Mouse (Mus musculus) lung, adult 10 weeks (tissue): ENCODE data around the gene Txlna. TPM values are rescaled to one million over a fixed set of nuclear protein-coding genes. Genes with fewer than 3 reads are reported as not detected.

Experiments
- polyA plus RNA-seq: library from polyadenylated mRNA; stranded (reverse); fragments of 350-450 nt; fragmentation: Illumina TruSeq; extraction: RNeasy Lipid Tissue Mini Kit (QIAGEN cat#74804); gene quantifications from one replicate; pipeline ENCODE4 v1.2.3, GENCODE M21; 2014; ENCODE audit warnings: low read depth, low replicate concordance; ENCODE audit not compliant: insufficient read depth

Gene Txlna
- polyA plus RNA-seq, result 19.8 TPM

DNA sequence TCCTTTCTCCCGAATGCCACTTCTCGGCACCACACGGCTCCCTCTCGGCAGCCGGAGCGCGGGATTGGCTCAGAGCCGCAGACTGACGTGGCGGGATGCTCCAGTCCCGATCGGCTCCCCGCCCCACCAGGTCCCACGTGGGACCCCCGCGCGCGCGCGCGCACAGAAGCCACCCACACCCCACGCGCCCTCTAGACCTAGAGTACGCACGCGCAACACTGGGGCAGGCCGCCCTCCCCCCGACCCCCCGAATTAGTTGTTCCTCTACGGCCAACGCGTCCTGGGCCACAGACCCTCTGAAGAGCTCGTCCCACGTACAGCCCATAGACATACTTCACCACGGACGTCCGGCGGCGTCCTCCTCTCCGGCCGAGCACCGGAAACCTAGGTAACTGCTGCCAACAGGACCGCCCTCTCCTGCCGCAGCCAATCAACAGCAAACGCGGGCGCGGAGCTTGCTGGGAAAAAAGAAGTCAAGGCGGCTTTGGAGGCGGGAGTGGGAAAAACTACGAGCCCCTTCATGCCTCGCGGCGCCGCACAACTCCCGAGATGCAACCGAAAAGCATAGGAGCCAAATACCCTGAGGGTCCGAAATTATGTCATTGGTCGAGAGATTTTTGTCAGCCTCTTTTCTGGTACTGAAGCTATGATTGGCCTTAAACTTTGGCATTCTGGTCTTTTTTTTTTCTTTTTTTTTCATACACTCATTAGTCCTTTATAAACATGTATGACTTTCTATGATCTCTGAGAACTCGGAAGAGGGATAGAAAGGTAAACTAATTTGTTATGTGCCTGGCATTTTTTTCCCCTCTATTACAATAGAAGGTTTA is at the start of gene Txlna:
Txlna (minus strand) TSS at position 428 of the 830 bp plus-strand sequence.

DNA sequence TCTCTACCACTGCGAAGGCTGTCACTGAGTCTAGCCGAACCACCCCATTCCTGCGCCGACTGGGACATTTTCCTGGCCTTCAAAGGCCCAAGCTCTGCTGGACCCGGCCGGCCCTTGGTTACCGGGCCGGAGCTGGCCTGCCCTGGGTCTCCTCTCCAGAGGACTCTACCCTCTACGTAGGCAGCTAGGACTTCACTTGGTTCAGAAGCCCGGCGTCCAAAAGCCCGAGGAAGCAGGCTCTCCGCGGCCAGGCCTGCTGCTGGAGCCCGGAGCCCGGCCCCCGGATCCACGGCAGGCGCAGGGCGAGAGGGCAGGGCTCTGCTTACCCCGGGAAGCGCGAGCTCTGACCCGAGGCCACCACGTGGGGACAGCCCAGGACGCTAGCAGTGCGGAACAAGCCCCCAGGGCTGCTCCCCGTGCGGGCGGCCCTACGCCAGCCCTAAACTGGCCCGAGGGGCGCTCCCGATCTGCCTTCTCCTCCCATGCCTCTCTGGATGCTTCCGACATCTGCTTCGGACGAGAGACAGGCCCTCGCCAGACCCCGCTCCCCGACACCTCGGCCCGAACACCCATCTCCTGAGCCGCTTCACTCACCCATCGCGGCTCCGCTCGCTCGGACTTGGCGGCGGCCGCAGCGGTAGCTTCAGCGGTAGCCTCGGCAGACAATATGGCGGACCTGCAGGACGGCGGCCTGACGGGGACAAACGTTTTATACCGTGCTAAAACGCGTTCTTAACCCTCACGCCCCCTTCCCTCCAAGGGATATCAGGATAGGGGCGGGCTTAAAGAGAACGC is 31.4 kb upstream of the Txlna start, which contains the start of gene Kpna6:
Kpna6 (minus strand) TSS at position 685 of the 795 bp plus-strand sequence.

GRCm38 (mm10) chr4:129623681-129624091 is 17.2 kb downstream of the Txlna start, which contains the start of gene Ccdc28b:
Gene Ccdc28b (minus strand): TSS chr4:129623947.

DNA sequence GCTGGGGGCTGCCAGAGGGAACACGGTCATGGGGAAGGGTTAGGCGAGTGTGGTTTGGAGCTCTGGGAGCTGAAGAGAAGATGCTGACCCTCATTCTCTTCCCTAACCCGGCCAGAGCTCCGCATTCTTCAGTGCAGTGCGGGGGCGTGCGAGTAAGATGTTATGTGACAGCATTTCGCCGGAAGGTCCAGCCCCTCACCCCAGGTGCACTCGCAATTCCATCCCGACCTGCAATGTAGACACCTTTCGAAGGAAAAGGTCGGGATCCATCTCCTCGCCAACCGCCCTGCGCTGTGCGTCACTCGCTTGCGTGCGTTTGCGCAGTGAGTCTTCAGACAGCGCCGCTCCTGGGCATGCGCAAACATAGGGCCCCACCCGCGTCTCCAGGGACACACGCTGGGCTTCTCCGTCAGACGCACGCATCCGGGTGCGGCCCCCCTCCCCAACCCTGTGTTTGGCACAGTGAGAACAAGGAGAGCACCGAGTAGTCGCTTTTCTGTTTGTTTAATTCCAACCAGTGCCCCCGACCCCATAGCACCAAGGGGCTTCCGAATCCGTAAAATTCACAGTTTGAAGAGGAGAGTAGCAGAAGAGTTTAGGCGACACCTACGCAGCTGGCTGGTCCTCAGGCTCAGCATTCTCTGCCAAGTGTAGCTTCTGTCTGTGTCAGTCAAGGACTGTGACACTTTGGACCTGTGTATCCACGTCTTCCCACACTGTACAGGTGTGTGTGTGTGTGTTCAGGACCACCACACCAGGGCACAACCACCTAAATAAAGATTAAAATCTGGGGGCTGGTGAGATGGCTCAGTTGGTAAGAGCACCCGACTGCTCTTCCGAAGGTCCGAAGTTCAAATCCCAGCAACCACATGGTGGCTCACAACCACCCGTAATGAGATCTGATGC is 21.8 kb downstream of the Txlna start, which contains the start of gene Iqcc:
Iqcc (minus strand) TSS at position 314 of the 906 bp plus-strand sequence.

GRCm38 (mm10) chr4:129614093-129614492 is 26.8 kb downstream of the Txlna start, which contains the start of gene Dcdc2b:
Gene Dcdc2b (minus strand): TSS chr4:129614257.

DNA sequence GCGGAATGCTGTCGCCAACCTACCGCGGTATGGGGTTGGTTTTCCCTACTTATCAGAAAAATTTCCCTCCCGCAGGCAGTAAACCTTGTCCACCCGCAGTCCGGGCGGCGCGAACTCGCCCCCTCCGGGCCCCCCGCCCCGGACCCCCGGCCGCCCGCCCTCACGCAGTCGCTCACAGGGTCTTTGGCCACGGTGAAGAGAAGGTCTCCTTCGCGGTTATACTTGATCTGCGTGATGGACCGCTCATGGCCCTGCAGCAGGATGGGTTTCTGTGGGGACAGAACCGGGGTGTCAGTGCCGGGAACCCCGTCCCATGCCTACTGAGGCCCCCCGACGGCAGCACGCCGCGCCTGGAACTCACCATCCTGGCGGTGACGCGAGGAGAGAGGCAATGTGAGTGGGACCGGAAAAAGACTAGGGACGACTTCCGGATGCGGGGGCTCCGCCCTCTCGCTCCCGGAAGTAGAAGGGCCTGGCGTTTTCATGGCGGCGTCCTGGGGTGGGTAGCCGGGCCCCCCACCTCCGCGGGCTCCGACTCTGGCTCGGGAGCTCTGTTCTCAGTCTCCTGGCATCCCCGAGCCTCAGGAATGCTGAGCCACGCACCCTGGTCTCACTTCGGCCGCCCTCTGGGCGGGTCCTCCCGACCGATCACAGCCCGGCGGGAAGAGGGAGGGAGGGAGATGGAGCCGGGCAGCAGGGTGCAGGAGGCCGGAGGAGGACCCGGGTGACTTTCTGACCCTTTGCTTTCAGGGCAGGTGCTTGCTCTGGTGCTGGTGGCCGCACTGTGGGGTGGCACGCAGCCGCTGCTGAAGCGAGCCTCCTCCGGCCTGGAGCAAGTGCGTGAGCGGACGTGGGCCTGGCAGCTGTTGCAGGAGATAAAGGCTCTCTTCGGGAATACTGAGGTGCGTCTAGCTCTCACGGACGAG is 40.4 kb downstream of the Txlna start, which contains the start of the genes Eif3i and Tmem234:
Eif3i (minus strand) TSS at position 416 of the 926 bp plus-strand sequence.
Tmem234 (plus strand) TSS at position 436 of the 926 bp plus-strand sequence.

GRCm38 (mm10) chr4:129578466-129578865 is 62.4 kb downstream of the Txlna start, which contains the start of gene Fam167b:
Gene Fam167b (minus strand): TSS chr4:129578549.

Other genes starting within 250 kb of the Txlna start
- gene Zbtb8b, start 200.2 kb downstream of the Txlna start, polyA plus RNA-seq, result 0.13 TPM
- 32.1 TPM for gene Bsdc1, start 179.5 kb downstream of the Txlna start, polyA plus RNA-seq
- not detected for gene Tssk3, start 150.0 kb downstream of the Txlna start, polyA plus RNA-seq
- gene Fam229a, start 149.9 kb downstream of the Txlna start, polyA plus RNA-seq, result not detected
- 18.3 TPM for gene Marcksl1, start 127.5 kb downstream of the Txlna start, polyA plus RNA-seq
- 58.9 TPM for gene Hdac1, start 98.4 kb downstream of the Txlna start, polyA plus RNA-seq
- 12.2 TPM for gene Lck, start 67.4 kb downstream of the Txlna start, polyA plus RNA-seq
- 0.46 TPM for gene Fam167b, start 62.5 kb downstream of the Txlna start, polyA plus RNA-seq
- 182 TPM for gene Eif3i, start 40.4 kb downstream of the Txlna start, polyA plus RNA-seq
- 101 TPM for gene Tmem234, start 40.4 kb downstream of the Txlna start, polyA plus RNA-seq
- gene Dcdc2b, start 26.8 kb downstream of the Txlna start, polyA plus RNA-seq, result 13.5 TPM
- gene Iqcc, start 22.0 kb downstream of the Txlna start, polyA plus RNA-seq, result 23.5 TPM
- gene Ccdc28b, start 17.1 kb downstream of the Txlna start, polyA plus RNA-seq, result 30.3 TPM
- 10.6 TPM for gene Kpna6, start 31.7 kb upstream of the Txlna start, polyA plus RNA-seq
- 5.7 TPM for gene Tmem39b, start 55.8 kb upstream of the Txlna start, polyA plus RNA-seq
- gene Khdrbs1, start 101.2 kb upstream of the Txlna start, polyA plus RNA-seq, result 37.7 TPM
- gene Ptp4a2, start 170.2 kb upstream of the Txlna start, polyA plus RNA-seq, result 145 TPM